Mouse (Mus musculus) lung, postnatal 4 days (tissue): ENCODE measurements around the gene Vmn2r114.
"Not testable (repeated sequence)": the region's sequence is repeated elsewhere in the genome, so short reads cannot be mapped to it uniquely, and the experiment has no call there.

Experiments used
- DNase-seq, 2 experiments: peaks; one replicate each; pipeline ENCODE4 v3.0.0; 2021

The Vmn2r114 gene

GRCm38 (mm10) chr17:23312437-23312836 is at the start of gene Vmn2r114:
Vmn2r114 (minus strand) TSS chr17:23312537.
- not testable (repeated sequence) for DNase-seq

GRCm38 (mm10) chr17:23351644-23352043 is 39.3 kb upstream of the Vmn2r114 start:
- no peak for DNase-seq

DNA sequence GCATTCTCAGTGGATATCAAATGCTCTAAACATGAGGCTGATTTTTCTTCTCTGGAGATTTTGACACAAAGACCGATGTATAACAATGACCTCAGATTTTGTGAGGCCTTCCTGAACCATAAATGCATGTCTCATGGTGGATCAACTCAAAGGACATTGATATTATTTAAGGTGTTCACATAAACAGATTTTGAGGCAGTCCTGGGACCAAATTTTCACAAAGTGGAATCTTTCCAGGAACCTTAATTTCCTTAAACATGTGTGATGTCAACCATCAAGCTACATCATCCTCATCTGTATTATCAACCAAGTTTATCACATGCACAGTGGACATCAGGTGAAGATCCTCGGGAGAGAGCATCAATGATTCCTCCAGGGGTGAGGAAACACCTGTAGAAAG is 31.1 kb upstream of the Vmn2r114 start, which contains the start of gene Vmn2r115:
TSS of gene Vmn2r115 (plus strand) at position 301 of the 400 bp plus-strand sequence.
- not testable (repeated sequence) for DNase-seq

GRCm38 (mm10) chr17:23330657-23331056 is 18.3 kb upstream of the Vmn2r114 start:
- DNase-seq, result no peak
